Mouse (Mus musculus): ENCODE data around the gene Calm3.

Calm3 gene

GRCm38 (mm10) chr7:16892352-16892730 is 31.6 kb downstream of the Calm3 start:
- in situ Hi-C loops (cut with MboI, MseI) = no loop called here

DNA sequence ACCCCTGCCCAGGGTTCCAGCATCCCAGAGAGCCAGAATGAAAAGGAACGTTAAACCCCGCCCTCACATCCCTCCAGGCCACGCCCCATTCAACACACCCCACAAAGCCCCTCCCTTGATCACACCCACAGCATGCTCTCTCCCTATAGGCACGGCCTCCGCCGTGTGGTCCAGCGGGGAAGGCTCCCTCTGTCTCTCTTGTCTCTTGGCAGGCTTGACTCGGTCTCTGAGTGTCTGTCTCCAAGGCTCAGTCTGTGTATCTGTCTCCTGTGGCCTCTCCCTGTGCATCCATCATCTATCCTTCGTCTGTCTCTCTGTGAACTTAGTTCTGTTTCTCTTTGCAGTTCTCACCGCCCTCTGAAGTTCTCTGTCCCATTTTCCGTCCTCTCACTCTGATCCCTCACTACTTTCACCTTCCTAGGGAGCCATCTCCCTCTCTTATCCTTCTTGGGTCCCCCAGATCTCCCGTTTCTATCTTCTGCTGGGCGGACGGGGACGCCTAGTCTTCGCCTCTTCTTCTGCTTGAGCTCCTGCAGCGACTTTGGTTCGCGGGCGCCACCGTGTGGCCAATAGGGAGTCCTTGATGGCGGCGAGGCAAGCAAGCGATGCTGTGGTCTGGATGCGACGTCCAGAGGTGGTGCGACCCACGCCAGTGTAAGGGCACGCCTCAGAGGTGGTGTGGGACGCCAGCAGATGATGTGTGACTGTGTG is 32.1 kb downstream of the Calm3 start, which contains the start of gene Gng8:
Gene Gng8, plus strand, starts transcription at position 146 of the 711 bp plus-strand sequence.
- in situ Hi-C loops (cut with MboI, MseI) = no loop called here

DNA sequence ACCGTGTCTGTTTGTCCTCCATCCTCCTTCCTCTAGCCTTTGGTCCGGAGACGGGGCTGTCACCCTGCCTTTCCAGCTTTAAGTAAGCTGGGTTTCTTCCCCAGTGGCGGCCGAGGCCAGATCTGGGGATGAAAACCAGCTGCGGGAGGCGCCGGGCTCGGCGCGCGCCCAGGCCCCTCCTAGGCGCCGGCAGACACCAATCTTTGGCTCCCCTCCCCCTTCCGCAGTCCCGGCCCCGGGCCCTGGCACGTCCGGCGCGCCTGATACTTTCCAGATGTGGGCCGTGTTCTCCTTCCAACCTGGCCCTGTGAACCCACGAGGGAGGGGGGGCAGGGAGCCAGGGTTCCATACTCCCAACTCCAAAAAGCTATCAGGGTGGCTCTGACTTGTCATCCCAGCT is 33.0 kb downstream of the Calm3 start:
- in situ Hi-C loops (cut with MboI, MseI) = no loop called here

DNA sequence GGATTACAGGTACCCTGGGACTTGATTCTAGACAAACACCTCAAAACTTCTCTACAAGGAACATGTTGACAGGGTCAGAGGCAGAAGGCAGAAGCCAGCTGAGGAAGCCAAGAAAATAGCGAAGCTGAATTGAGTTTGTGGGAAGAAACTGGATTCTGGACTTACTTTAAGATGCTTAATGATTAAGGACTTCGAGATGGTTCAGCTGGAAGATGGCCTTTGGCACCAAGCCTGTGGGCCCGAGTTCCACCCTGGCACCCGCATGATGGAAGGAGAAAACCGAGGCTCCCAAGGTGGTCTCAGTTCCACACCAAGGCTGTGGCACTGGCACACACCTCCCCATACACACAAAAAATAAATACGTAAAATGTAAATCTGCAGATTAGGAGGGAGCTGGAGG is 33.4 kb downstream of the Calm3 start:
- in situ Hi-C loops (cut with MboI, MseI) = no loop called here

DNA sequence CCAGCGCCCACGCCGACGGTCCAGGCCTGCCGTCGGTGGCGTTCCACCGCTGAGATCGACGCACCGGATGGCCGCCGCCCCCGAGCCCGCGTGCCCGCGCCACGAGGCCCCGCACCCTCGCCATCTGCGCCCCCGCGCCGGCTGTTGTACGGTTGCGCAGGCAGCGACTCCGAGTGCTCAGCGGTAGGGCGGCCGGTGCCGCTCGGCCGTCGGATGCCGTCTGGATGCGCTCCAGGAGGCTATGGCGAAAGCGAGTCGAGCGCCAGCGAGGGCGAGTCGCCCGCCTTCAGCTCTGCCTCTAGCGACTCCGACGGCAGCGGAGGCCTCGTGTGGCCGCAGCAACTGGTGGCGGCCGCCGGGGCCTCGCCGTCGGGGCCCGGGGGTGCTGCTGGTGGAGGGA is 38.0 kb downstream of the Calm3 start:
- in situ Hi-C loops (cut with MboI, MseI) = no loop called here

- in situ Hi-C loops (cut with MboI, MseI) = no loop called here
These were observed 38.6 kb downstream of the Calm3 start for GRCm38 (mm10) chr7:16885271-16885776.

DNA sequence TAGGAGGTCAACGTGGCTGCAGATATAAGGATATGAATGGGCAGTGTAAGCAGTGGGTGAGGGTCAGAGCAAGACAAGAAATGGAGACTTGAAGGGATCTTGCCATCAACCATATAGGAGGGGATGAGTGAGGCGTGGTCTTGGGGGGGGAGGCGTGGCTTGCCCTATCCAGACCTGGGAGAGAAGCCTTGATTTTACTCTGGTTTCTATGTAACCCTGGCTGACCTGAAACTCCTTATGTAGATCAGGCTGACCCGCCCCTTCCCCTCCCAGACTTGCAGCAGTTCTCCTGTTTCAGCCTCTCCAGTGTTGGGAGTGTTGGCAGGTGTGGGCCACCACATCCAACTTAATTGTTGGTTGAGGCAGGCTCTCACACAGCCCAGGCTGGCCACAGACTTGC is 39.6 kb downstream of the Calm3 start:
- in situ Hi-C loops (cut with MboI, MseI) = no loop called here

DNA sequence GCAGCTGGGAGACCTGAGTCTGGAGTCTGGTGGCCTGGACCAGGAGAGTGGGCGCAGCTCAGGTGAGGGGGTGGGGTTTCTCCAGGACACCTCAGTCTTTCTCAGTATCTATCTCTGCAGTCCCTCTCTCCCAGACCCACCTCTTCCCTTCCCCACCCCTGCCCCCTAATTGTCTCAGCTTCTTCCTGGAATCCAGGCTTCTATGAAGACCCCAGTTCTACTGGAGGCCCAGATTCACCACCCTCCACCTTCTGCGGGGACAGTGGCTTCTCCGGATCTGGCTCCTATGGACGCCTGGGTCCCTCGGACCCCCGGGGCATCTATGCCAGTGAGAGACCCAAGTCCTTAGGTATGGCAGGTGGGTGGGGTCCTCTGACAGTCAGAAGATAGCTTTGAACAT is 40.8 kb downstream of the Calm3 start:
- in situ Hi-C loops (cut with MboI, MseI) = no loop called here

DNA sequence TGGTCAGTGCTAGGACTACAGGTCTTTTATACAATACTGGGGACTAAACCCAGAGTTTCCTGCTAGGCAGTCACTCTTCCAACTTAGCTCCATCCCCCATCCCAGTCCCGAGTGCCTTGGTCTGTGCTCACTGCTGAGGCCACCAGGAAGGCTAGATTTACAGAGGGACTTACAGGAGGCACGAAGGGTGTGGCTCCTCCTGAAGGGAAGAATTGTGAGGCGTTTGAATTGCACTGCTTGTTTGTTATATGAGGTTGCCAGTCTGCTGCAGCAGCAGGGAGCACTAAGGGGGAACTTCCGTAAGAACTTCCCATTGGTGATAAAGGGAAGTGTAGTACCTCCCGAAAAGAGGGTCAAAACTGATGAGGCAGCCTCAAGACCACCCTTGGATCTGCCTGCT is 43.3 kb downstream of the Calm3 start:
- in situ Hi-C loops (cut with MboI, MseI) = no loop called here

- in situ Hi-C loops (cut with MboI, MseI) = loop anchor here (5.0 kb wide), 1 partner anchor 42 kb away; the partner anchor contains the start of gene Calm3
These were observed 43.9 kb downstream of the Calm3 start for GRCm38 (mm10) chr7:16879796-16880547.

DNA sequence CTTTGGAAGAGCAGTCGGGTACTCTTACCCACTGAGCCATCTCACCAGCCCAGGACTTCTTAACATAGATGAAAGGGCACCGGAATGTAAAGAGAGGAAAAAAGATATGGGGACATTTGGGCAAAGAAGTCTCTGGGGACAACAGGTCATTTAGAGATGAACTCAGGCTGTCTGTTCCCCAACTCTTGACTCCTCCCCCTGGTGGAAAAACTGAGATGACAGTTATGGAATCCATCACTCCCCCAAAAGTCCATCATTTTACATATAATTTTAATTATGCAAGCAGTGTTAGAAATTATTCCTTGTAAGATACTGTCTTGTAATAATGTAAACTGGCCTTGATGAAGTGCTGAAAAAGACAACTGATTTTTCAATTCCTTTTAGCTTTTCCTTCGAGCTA is 46.2 kb downstream of the Calm3 start:
- in situ Hi-C loops (cut with MboI, MseI) = loop anchor here (5.0 kb wide), 1 partner anchor 45 kb away; the partner anchor contains the start of gene Calm3

GRCm38 (mm10) chr7:16876608-16877007 is 47.3 kb downstream of the Calm3 start:
- in situ Hi-C loops (cut with MboI, MseI) = loop anchor here (5.0 kb wide), 1 partner anchor 46 kb away; the partner anchor contains the start of gene Calm3

DNA sequence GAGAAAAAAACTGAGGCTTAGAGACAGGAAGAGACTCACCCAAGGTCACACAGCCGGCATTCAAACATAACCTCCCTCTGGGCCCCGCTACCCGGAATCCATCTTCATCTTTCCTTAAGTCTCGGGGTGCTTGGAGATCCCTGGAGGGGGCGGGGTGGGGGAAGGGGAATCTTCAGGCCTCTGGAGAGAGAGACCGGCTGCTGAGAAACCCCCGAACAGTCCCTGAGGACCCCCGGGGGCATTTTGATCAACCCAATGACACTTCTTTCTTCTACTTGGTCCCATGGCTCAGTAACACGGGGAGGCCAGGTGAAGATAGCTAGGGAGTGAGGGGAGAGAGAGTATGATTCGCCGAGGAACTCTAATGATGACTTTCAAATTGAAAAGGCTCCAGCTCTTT is 47.9 kb downstream of the Calm3 start:
- in situ Hi-C loops (cut with MboI, MseI) = loop anchor here (5.0 kb wide), 1 partner anchor 46 kb away; the partner anchor contains the start of gene Calm3

- in situ Hi-C loops (cut with MboI, MseI) = loop anchor here (5.0 kb wide), 1 partner anchor 47 kb away; the partner anchor contains the start of gene Calm3
These were observed 48.6 kb downstream of the Calm3 start for GRCm38 (mm10) chr7:16875326-16875725.

- in situ Hi-C loops (cut with MboI, MseI) = loop anchor here (5.0 kb wide), 1 partner anchor 47 kb away; the partner anchor contains the start of gene Calm3
These were observed 48.8 kb downstream of the Calm3 start, which contains the start of gene Dact3 for GRCm38 (mm10) chr7:16875310-16875325. Dact3 (plus strand) TSS chr7:16875317.

GRCm38 (mm10) chr7:16874756-16875309 is 49.1 kb downstream of the Calm3 start:
- in situ Hi-C loops (cut with MboI, MseI) = loop anchor here (5.0 kb wide), 1 partner anchor 47 kb away; the partner anchor contains the start of gene Calm3

- in situ Hi-C loops (cut with MboI, MseI) = no loop called here
These were observed 49.7 kb downstream of the Calm3 start for GRCm38 (mm10) chr7:16874190-16874589.

GRCm38 (mm10) chr7:16873392-16873791 is 50.5 kb downstream of the Calm3 start:
- in situ Hi-C loops (cut with MboI, MseI) = no loop called here

GRCm38 (mm10) chr7:16872478-16872877 is 51.4 kb downstream of the Calm3 start:
- in situ Hi-C loops (cut with MboI, MseI) = no loop called here

- in situ Hi-C loops (cut with MboI, MseI) = no loop called here
These were observed 52.3 kb downstream of the Calm3 start for GRCm38 (mm10) chr7:16871600-16871999.

- in situ Hi-C loops (cut with MboI, MseI) = no loop called here
These were observed 54.4 kb downstream of the Calm3 start for GRCm38 (mm10) chr7:16869497-16869896.

- in situ Hi-C loops (cut with MboI, MseI) = no loop called here
These were observed 56.4 kb downstream of the Calm3 start for GRCm38 (mm10) chr7:16867488-16867887.
